8 mouse cellular contexts compared by ENCODE assay signal in genomic region chr5:135933900-135934441, GRCm38 (mm10). TPM values are rescaled to one million over a fixed set of nuclear protein-coding genes. Genes with fewer than 3 reads are reported as not detected.
DNase-seq lines count a peak whose midpoint lies in the region; ATAC-seq and TF ChIP-seq lines count a peak whose summit lies in the region.

No protein-coding gene starts in this region.

- H3K9ac ChIP-seq in forebrain, embryonic 12.5 days, result peak overlapping the region; percentile 97
- peak overlapping the region; percentile 91 for H3K9ac ChIP-seq in heart, embryonic 15.5 days

- H3K4me1 ChIP-seq in forebrain, embryonic 12.5 days, result peaks cover 38% of the 10 kb centered on the region
- peaks cover 33% of the 10 kb centered on the region for H3K4me1 ChIP-seq in heart, embryonic 15.5 days (replicated peaks)
- peaks cover 6% of the 10 kb centered on the region for H3K4me1 ChIP-seq in lung, adult 2 months (ENCODE audit: control insufficient read depth, insufficient read depth, low read length)

- peak overlapping the region; percentile 65 for H3K4me2 ChIP-seq in forebrain, embryonic 12.5 days
- peak overlapping the region; percentile 74 for H3K4me2 ChIP-seq in heart, embryonic 15.5 days

- peaks cover 34% of the 10 kb centered on the region for H3K36me3 ChIP-seq in forebrain, embryonic 12.5 days (replicated peaks)
- H3K36me3 ChIP-seq in heart, embryonic 15.5 days, result peaks cover 33% of the 10 kb centered on the region

- H3K4me3 ChIP-seq in forebrain, embryonic 12.5 days (replicated peaks), result peak overlapping the region; percentile 92
- peak overlapping the region; percentile 100 for H3K4me3 ChIP-seq in heart, embryonic 15.5 days
- peak overlapping the region; percentile 98 for H3K4me3 ChIP-seq in lung, adult 2 months (replicated peaks; ENCODE audit: extremely low read depth, low read depth, low read length)

- no peaks in the 10 kb centered on the region for H3K9me3 ChIP-seq in forebrain, embryonic 12.5 days
- H3K9me3 ChIP-seq in heart, embryonic 15.5 days (replicated peaks), result no peaks in the 10 kb centered on the region

- peak; percentile 76 for ATAC-seq in forebrain, embryonic 12.5 days (ENCODE audit: low FRiP score)
- ATAC-seq in heart, embryonic 15.5 days (replicated peaks; ENCODE audit: insufficient number of reproducible peaks, insufficient read depth, low FRiP score, low read depth), result peak; percentile 47
- peak; percentile 48 for ATAC-seq in neutrophil, adult 5-6 weeks (ENCODE audit: extremely low read depth, insufficient number of reproducible peaks, low FRiP score, poor library complexity, severe bottlenecking)

- 0% methylated on average over 31 of the region's 35 CpGs for WGBS in forebrain, embryonic 12.5 days
- under 1% methylated on average over 35 of the region's 35 CpGs for WGBS in heart, embryonic 15.5 days
- under 1% methylated on average over 35 of the region's 35 CpGs for WGBS in lung, adult 2 months

- TF ChIP-seq CTCF in lung, adult 2 months (IDR thresholded peaks at IDR 0.05; ENCODE audit: insufficient read depth, low read length), result no peak

- no peaks in the 10 kb centered on the region for H3K27me3 ChIP-seq in forebrain, embryonic 12.5 days
- no peaks in the 10 kb centered on the region for H3K27me3 ChIP-seq in heart, embryonic 15.5 days

- H3K27ac ChIP-seq in forebrain, embryonic 12.5 days, result peak overlapping the region; percentile 98
- peak overlapping the region; percentile 99 for H3K27ac ChIP-seq in heart, embryonic 15.5 days

- TF ChIP-seq POLR2A in lung, adult 2 months (IDR thresholded peaks at IDR 0.05; ENCODE audit: borderline replicate concordance, extremely low read depth, low read depth, low read length), result no peak

- DNase-seq in embryo, embryonic 10 days (ENCODE audit: low spot score), result peak; percentile 69
- no peak for DNase-seq in embryo, embryonic 9.5 days (ENCODE audit: extremely low spot score)
- peak; percentile 64 for DNase-seq in c-Kit-positive CD71-negative TER-119-negative erythroid progenitor cells, embryonic 14.5 days (ENCODE audit: low read depth)
- DNase-seq in layer of hippocampus, adult 8-10 months (ENCODE audit: low spot score in 2 of 2), result peak; percentile 63 to 67
- DNase-seq in lung, adult 2 months, result no peak

RNA-seq across cellular contexts. Expression of gene Ywhag, which starts 0.4 kb away (rescaled TPM):
- 410 and 460 TPM in 2 replicates for polyA plus RNA-seq in forebrain, embryonic 12.5 days (2016; fragmentation: Nextera tagmentation; extraction: Ambion mirVana)
- polyA plus RNA-seq in heart, embryonic 15.5 days (2015; fragmentation: Nextera tagmentation; extraction: Ambion mirVana), result 150 and 166 TPM in 2 replicates
- total RNA-seq in layer of hippocampus, adult 8-10 months (2022), result 1,000 to 10,000 TPM; 1,040 to 1,170 (median 1,116) TPM
- 66.2 and 80.3 TPM in 2 replicates for polyA plus RNA-seq in lung, adult 2 months (2012; rRNA removed)
- 66.7 and 70.0 TPM in 2 replicates for total RNA-seq in neutrophil, adult 5-6 weeks (2017)

RNA-seq across cellular contexts. Expression of gene Ssc4d, which starts 40.4 kb away (rescaled TPM):
- 1.1 and 1.7 TPM in 2 replicates for polyA plus RNA-seq in forebrain, embryonic 12.5 days (2016; fragmentation: Nextera tagmentation; extraction: Ambion mirVana)
- polyA plus RNA-seq in heart, embryonic 15.5 days (2015; fragmentation: Nextera tagmentation; extraction: Ambion mirVana), result 0.44 and 0.86 TPM in 2 replicates
- total RNA-seq in layer of hippocampus, adult 8-10 months (2022), result 1 to 10 TPM in 2 of 4 experiments, under 1 TPM in 2; 0.76 to 1.7 (median 0.99) TPM
- polyA plus RNA-seq in lung, adult 2 months (2012; rRNA removed), result 3.6 and 3.9 TPM in 2 replicates
- total RNA-seq in neutrophil, adult 5-6 weeks (2017), result 5.0 and 5.6 TPM in 2 replicates

RNA-seq across cellular contexts. Expression of gene Zp3, which starts 45.9 kb away (rescaled TPM):
- polyA plus RNA-seq in forebrain, embryonic 12.5 days (2016; fragmentation: Nextera tagmentation; extraction: Ambion mirVana), result 0.28 TPM in 1 of 2 replicates, not detected in the other
- polyA plus RNA-seq in heart, embryonic 15.5 days (2015; fragmentation: Nextera tagmentation; extraction: Ambion mirVana), result not detected in 2 replicates
- not detected for total RNA-seq in layer of hippocampus, adult 8-10 months (2022)
- 0.08 TPM in 1 of 2 replicates, not detected in the other for polyA plus RNA-seq in lung, adult 2 months (2012; rRNA removed)
- total RNA-seq in neutrophil, adult 5-6 weeks (2017), result not detected in 2 replicates

RNA-seq across cellular contexts. Expression of gene Hspb1, which starts 46.3 kb away (rescaled TPM):
- 7.8 and 10.7 TPM in 2 replicates for polyA plus RNA-seq in forebrain, embryonic 12.5 days (2016; fragmentation: Nextera tagmentation; extraction: Ambion mirVana)
- 743 and 952 TPM in 2 replicates for polyA plus RNA-seq in heart, embryonic 15.5 days (2015; fragmentation: Nextera tagmentation; extraction: Ambion mirVana)
- total RNA-seq in layer of hippocampus, adult 8-10 months (2022), result 10 to 100 TPM; 17.8 to 30.2 (median 23.0) TPM
- 541 and 589 TPM in 2 replicates for polyA plus RNA-seq in lung, adult 2 months (2012; rRNA removed)
- total RNA-seq in neutrophil, adult 5-6 weeks (2017), result not detected in 2 replicates

Comparison
In these comparisons a context has a peak if more than half of its experiments do, and no peak if none do; other contexts are left out.
1. DNase-seq: peak in embryo, embryonic 10 days (single experiment), c-Kit-positive CD71-negative TER-119-negative erythroid progenitor cells, embryonic 14.5 days (single experiment) and layer of hippocampus, adult 8-10 months (2 of 2); none in embryo, embryonic 9.5 days (single experiment) and lung, adult 2 months (single experiment).
2. Peak in every context shown above with its lines, with median percentiles within 50 percentile points of each other: ATAC-seq and H3K4me3 ChIP-seq.